Mouse (Mus musculus) G1E (cell line): ENCODE measurements at regions not wholly inside any gene's neighbourhood (a gene's known extent, or its start where the extent isn't known, plus 50 kb on each side); places are given as distances from the start of the nearest gene placed in this dataset.

ENCODE experiments used
- ATAC-seq: 2 replicates; pipeline ENCODE4 v1.8.0; 2016; ENCODE audit warnings: mild to moderate bottlenecking; ENCODE audit not compliant: insufficient number of reproducible peaks, poor library complexity, low FRiP score, severe bottlenecking; ENCODE audit errors: extremely low read depth
- DNase-seq: peaks from one replicate; pipeline ENCODE4 v3.0.0; 2012; ENCODE audit warnings: low spot score
- H3K27me3 ChIP-seq: 2 replicates; pipeline ENCODE4 v1.6.1; 2012; ENCODE audit warnings: mild to moderate bottlenecking, low read length, inconsistent platforms; ENCODE audit not compliant: insufficient read depth
- H3K36me3 ChIP-seq: replicated peaks from 2 replicates; pipeline ENCODE3; 2012; ENCODE audit warnings: mild to moderate bottlenecking, inconsistent platforms
- H3K4me1 ChIP-seq: 2 replicates; pipeline ENCODE4 v1.6.1; 2012; ENCODE audit warnings: low read depth, low read length, inconsistent platforms, mixed read lengths; ENCODE audit not compliant: insufficient read depth
- H3K4me3 ChIP-seq: 2 replicates; pipeline ENCODE4 v1.5.1; 2012; ENCODE audit warnings: low read depth, mild to moderate bottlenecking, inconsistent platforms, low read length, moderate library complexity, mixed read lengths
- H3K9me3 ChIP-seq: replicated peaks from 2 replicates; pipeline ENCODE4 v1.6.1; 2012; ENCODE audit warnings: inconsistent platforms
- CTCF ChIP-seq: IDR thresholded peaks from 2 replicates; pipeline ENCODE4 v1.5.1; 2012; ENCODE audit warnings: low read depth, low read length, inconsistent platforms, mixed read lengths
- GATA1 ChIP-seq: IDR thresholded peaks from 2 replicates; pipeline ENCODE4 v1.6.1; 2012; ENCODE audit warnings: borderline replicate concordance, low read length, inconsistent platforms, mixed read lengths
- GATA2 ChIP-seq: IDR thresholded peaks from 2 replicates; pipeline ENCODE4 v1.6.1; 2012; ENCODE audit warnings: low read depth, low read length, inconsistent platforms, borderline replicate concordance
- POLR2AphosphoS5 ChIP-seq: IDR thresholded peaks from 2 replicates; pipeline ENCODE4 v1.6.1; 2012; ENCODE audit warnings: low read depth, low read length, inconsistent platforms; ENCODE audit not compliant: insufficient replicate concordance
- TAL1 ChIP-seq: conservative IDR thresholded peaks from 2 replicates; pipeline ENCODE4 v1.6.1; 2012; ENCODE audit warnings: low read depth, low read length, inconsistent platforms, mixed read lengths

GRCm38 (mm10) chr9:100404426-100404825 is 82.2 kb downstream of the Il20rb start:
- Histone ChIP-seq H3K36me3 (no peaks in the 10 kb centered on the region), H3K4me3 (no peak overlapping the region), H3K27me3 (no peaks in the 10 kb centered on the region), H3K9me3 (no peaks in the 10 kb centered on the region), H3K4me1 (no peaks in the 10 kb centered on the region)
- ATAC-seq (no peak), DNase-seq (no peak)
- TF ChIP-seq GATA1, result no peak
- TF ChIP-seq CTCF, result no peak
- no peak for TF ChIP-seq TAL1
- no peak for TF ChIP-seq POLR2AphosphoS5
- no peak for TF ChIP-seq GATA2

- DNase-seq, result peak; percentile 18
- Histone ChIP-seq H3K36me3 (no peaks in the 10 kb centered on the region), H3K4me1 (no peaks in the 10 kb centered on the region), H3K9me3 (no peaks in the 10 kb centered on the region), H3K4me3 (no peak overlapping the region), H3K27me3 (no peaks in the 10 kb centered on the region)
- ATAC-seq, result peak; percentile 57; the same call in 1 of the 2 replicates
- TF ChIP-seq GATA2, result no peak
- TF ChIP-seq CTCF, result no peak
- TF ChIP-seq POLR2AphosphoS5, result no peak
- no peak for TF ChIP-seq TAL1
- no peak for TF ChIP-seq GATA1
Observed at GRCm38 (mm10) chr9:100400366-100400765, 86.2 kb downstream of the Il20rb start.

GRCm38 (mm10) chr9:100396340-100396910 is 90.2 kb downstream of the Il20rb start:
- H3K27me3 ChIP-seq, result no peaks in the 10 kb centered on the region
- no peak overlapping the region for H3K4me3 ChIP-seq
- no peak for ATAC-seq
- no peak for DNase-seq
- H3K9me3 ChIP-seq, result no peaks in the 10 kb centered on the region
- H3K36me3 ChIP-seq, result no peaks in the 10 kb centered on the region
- TF ChIP-seq CTCF, result no peak
- no peak for TF ChIP-seq GATA2
- no peak for TF ChIP-seq POLR2AphosphoS5
- no peak for TF ChIP-seq TAL1
- no peak for TF ChIP-seq GATA1
- no peaks in the 10 kb centered on the region for H3K4me1 ChIP-seq

- no peaks in the 10 kb centered on the region for H3K27me3 ChIP-seq
- no peaks in the 10 kb centered on the region for H3K9me3 ChIP-seq
- no peak for TF ChIP-seq GATA2
- peak; percentile 97 for TF ChIP-seq CTCF
- H3K36me3 ChIP-seq, result no peaks in the 10 kb centered on the region
- DNase-seq (peak; percentile 30), ATAC-seq (peak; percentile 58)
- no peaks in the 10 kb centered on the region for H3K4me1 ChIP-seq
- no peak overlapping the region for H3K4me3 ChIP-seq
Observed at GRCm38 (mm10) chr9:100395711-100396110, 90.9 kb downstream of the Il20rb start.

- DNase-seq (no peak), ATAC-seq (no peak)
Observed at GRCm38 (mm10) chr9:100394632-100395031, 92.0 kb downstream of the Il20rb start.

GRCm38 (mm10) chr9:100394166-100394565 is 92.4 kb downstream of the Il20rb start:
- ATAC-seq (no peak), DNase-seq (no peak)
- no peaks in the 10 kb centered on the region for H3K4me1 ChIP-seq
- no peaks in the 10 kb centered on the region for H3K9me3 ChIP-seq
- no peak overlapping the region for H3K4me3 ChIP-seq
- H3K36me3 ChIP-seq, result no peaks in the 10 kb centered on the region
- TF ChIP-seq POLR2AphosphoS5, result no peak
- TF ChIP-seq GATA1, result no peak
- TF ChIP-seq CTCF, result no peak
- no peak for TF ChIP-seq GATA2
- no peak for TF ChIP-seq TAL1
- no peaks in the 10 kb centered on the region for H3K27me3 ChIP-seq

More at GRCm38 (mm10) chr9:100394632-100395031, 92.0 kb downstream of the Il20rb start:
- H3K36me3 ChIP-seq, result no peaks in the 10 kb centered on the region
- no peaks in the 10 kb centered on the region for H3K9me3 ChIP-seq
- TF ChIP-seq POLR2AphosphoS5 (no peak), GATA1 (no peak), GATA2 (no peak)
- H3K27me3 ChIP-seq, result no peaks in the 10 kb centered on the region
- no peak overlapping the region for H3K4me3 ChIP-seq
- H3K4me1 ChIP-seq, result no peaks in the 10 kb centered on the region

- ATAC-seq (no peak), DNase-seq (no peak)
- Histone ChIP-seq H3K36me3 (no peaks in the 10 kb centered on the region), H3K4me3 (no peak overlapping the region), H3K27me3 (no peaks in the 10 kb centered on the region), H3K9me3 (no peaks in the 10 kb centered on the region), H3K4me1 (no peaks in the 10 kb centered on the region)
- TF ChIP-seq GATA1 (no peak), POLR2AphosphoS5 (no peak), GATA2 (no peak), CTCF (no peak), TAL1 (no peak)
Observed at GRCm38 (mm10) chr9:100392262-100392661, 94.3 kb downstream of the Il20rb start.
